Mouse (Mus musculus) E14TG2a.4 (cell line): ENCODE results near the gene Zfp971.

Experiments used
- CTCF ChIP-seq: conservative IDR thresholded peaks from 2 replicates; pipeline ENCODE4 v1.5.1; 2014; ENCODE audit warnings: low read length
- NANOG ChIP-seq: IDR thresholded peaks from 2 replicates; pipeline ENCODE4 v1.6.1; 2014; ENCODE audit warnings: borderline replicate concordance, low read length, mixed read lengths

DNA sequence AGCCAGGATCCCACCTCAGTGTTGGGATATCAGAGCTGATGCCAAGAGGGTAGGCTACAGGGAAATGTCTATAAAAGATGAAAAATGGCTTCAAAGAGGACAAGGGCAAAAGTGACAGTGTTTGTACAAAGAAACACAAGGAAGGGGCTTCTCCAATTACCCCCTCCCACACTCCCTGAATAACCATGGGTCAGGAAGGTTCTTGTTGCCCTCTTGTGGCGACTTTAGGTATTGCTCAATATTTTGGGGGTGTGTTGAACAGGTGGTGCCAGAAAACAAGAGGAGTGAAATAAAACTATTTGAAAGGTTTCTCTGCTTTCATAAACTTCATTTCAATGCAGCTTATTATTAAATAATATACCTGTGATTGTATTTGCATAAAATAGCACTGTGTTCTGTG, 35.1 kb downstream of the Zfp971 start:
- peak; percentile 80 for TF ChIP-seq CTCF
- TF ChIP-seq NANOG: no peak
